Mouse (Mus musculus) MEL (cell line): ENCODE data around the gene Ankrd52. TPM values are rescaled to one million over a fixed set of nuclear protein-coding genes. Genes with fewer than 3 reads are reported as not detected.

Source experiments
- DNase-seq: peaks from one replicate; pipeline ENCODE4 v3.0.0; 2011; ENCODE audit warnings: low read depth, low spot score
- H3K27ac ChIP-seq: 2 replicates; pipeline ENCODE4 v1.5.1; 2012; ENCODE audit warnings: low read depth, mild to moderate bottlenecking, control low read depth, low read length, moderate library complexity; ENCODE audit not compliant: control insufficient read depth
- H3K27me3 ChIP-seq, 2 experiments: fragments of 150-350 bp in 1 of 2; sonication (generic) in 1 of 2; 2 replicates each; pipeline ENCODE4 v1.6.1; 2012; ENCODE audit warnings: low read length in 2 of 2, mild to moderate bottlenecking in 2 of 2, improper control_type of control experiment in 1 of 2, moderate library complexity in 1 of 2; ENCODE audit not compliant: insufficient read depth in 2 of 2, control insufficient read depth in 1 of 2
- H3K36me3 ChIP-seq, 2 experiments: 2 replicates each; pipeline ENCODE4 v1.6.1; 2012 to 2014; ENCODE audit warnings: low read length in 2 of 2, improper control_type of control experiment in 1 of 2, inconsistent platforms in 1 of 2, mild to moderate bottlenecking in 1 of 2; ENCODE audit not compliant: insufficient read depth in 2 of 2, control insufficient read depth in 1 of 2
- H3K4me1 ChIP-seq, 2 experiments: fragments of 150-350 bp in 1 of 2; sonication (generic) in 1 of 2; 2 replicates each; pipeline ENCODE4 v1.6.1; 2012; ENCODE audit warnings: low read length in 2 of 2, improper control_type of control experiment in 1 of 2, mild to moderate bottlenecking in 1 of 2; ENCODE audit not compliant: insufficient read depth in 2 of 2, control insufficient read depth in 1 of 2
- H3K4me3 ChIP-seq, 2 experiments: fragments of 150-350 bp in 1 of 2; sonication (generic) in 1 of 2; 2 replicates each; pipeline ENCODE4 v1.5.1; 2012; ENCODE audit warnings: low read depth in 2 of 2, low read length in 2 of 2, mild to moderate bottlenecking in 2 of 2, moderate library complexity in 2 of 2, control low read depth in 1 of 2, improper control_type of control experiment in 1 of 2; ENCODE audit not compliant: control insufficient read depth in 1 of 2, insufficient read depth in 1 of 2
- H3K79me2 ChIP-seq: 2 replicates; pipeline ENCODE4 v1.6.1; 2012; ENCODE audit warnings: mild to moderate bottlenecking, low read length, moderate library complexity; ENCODE audit not compliant: control insufficient read depth, poor library complexity, insufficient read depth
- H3K9ac ChIP-seq: 2 replicates; pipeline ENCODE4 v1.6.1; 2012; ENCODE audit warnings: low read depth, mild to moderate bottlenecking, control low read depth, low read length, moderate library complexity; ENCODE audit not compliant: control insufficient read depth, poor library complexity, severe bottlenecking
- H3K9me3 ChIP-seq: fragments of 150-350 bp; sonication (generic); replicated peaks from 2 replicates; pipeline ENCODE4 v1.6.1; 2012; ENCODE audit warnings: mild to moderate bottlenecking, low read length, improper control_type of control experiment, moderate library complexity; ENCODE audit not compliant: insufficient read depth
- CHD2 ChIP-seq: IDR thresholded peaks from 2 replicates; pipeline ENCODE4 v1.6.1; 2011; ENCODE audit warnings: low read length, improper control_type of control experiment
- CTCF ChIP-seq, 3 experiments: IDR thresholded peaks in 2 of 3; conservative IDR thresholded peaks in 1 of 3; 2 replicates each; pipeline ENCODE4 v1.5.1; 2011 to 2012; ENCODE audit warnings: low read length in 3 of 3, low read depth in 2 of 3, mild to moderate bottlenecking in 2 of 3, improper control_type of control experiment in 1 of 3, inconsistent platforms in 1 of 3, mixed read lengths in 1 of 3, moderate library complexity in 1 of 3; ENCODE audit not compliant: control insufficient read depth in 1 of 3, insufficient read depth in 1 of 3, poor library complexity in 1 of 3, severe bottlenecking in 1 of 3
- E2F4 ChIP-seq: IDR thresholded peaks from 2 replicates; pipeline ENCODE4 v1.6.1; 2011; ENCODE audit warnings: low read depth, low read length, improper control_type of control experiment, borderline replicate concordance
- ELF1 ChIP-seq: IDR thresholded peaks from 2 replicates; pipeline ENCODE4 v1.6.1; 2014; ENCODE audit warnings: low read depth, mild to moderate bottlenecking, inconsistent platforms, low read length, improper control_type of control experiment, moderate library complexity
- EP300 ChIP-seq, 2 experiments: IDR thresholded peaks; 2 replicates each; pipeline ENCODE4 v1.6.1; 2011; ENCODE audit warnings: improper control_type of control experiment in 2 of 2, low read length in 2 of 2, low read depth in 1 of 2, mild to moderate bottlenecking in 1 of 2
- GABPA ChIP-seq: IDR thresholded peaks from 2 replicates; pipeline ENCODE4 v1.6.1; 2012; ENCODE audit warnings: low read depth, mild to moderate bottlenecking, inconsistent platforms, low read length, improper control_type of control experiment, moderate library complexity
- GATA1 ChIP-seq: IDR thresholded peaks from 2 replicates; pipeline ENCODE4 v1.6.1; 2011; ENCODE audit warnings: low read depth, low read length, improper control_type of control experiment
- JUND ChIP-seq: IDR thresholded peaks from 2 replicates; pipeline ENCODE4 v1.6.1; 2011; ENCODE audit warnings: low read depth, mild to moderate bottlenecking, improper control_type of control experiment, low read length
- KAT2A ChIP-seq: conservative IDR thresholded peaks from 2 replicates; pipeline ENCODE4 v1.6.1; 2012; ENCODE audit warnings: low read depth, low read length, improper control_type of control experiment, inconsistent platforms
- MAFK ChIP-seq: IDR thresholded peaks from 2 replicates; pipeline ENCODE4 v1.6.1; 2011; ENCODE audit warnings: low read depth, mild to moderate bottlenecking, low read length, improper control_type of control experiment, borderline replicate concordance
- MAX ChIP-seq: IDR thresholded peaks from 2 replicates; pipeline ENCODE4 v1.6.1; 2011; ENCODE audit warnings: low read length, improper control_type of control experiment
- MAZ ChIP-seq: IDR thresholded peaks from 2 replicates; pipeline ENCODE4 v1.6.1; 2012; ENCODE audit warnings: low read depth, mild to moderate bottlenecking, inconsistent platforms, low read length, improper control_type of control experiment
- MEF2A ChIP-seq: IDR thresholded peaks from 2 replicates; pipeline ENCODE4 v1.6.1; 2014; ENCODE audit warnings: low read depth, mild to moderate bottlenecking, inconsistent platforms, low read length, improper control_type of control experiment; ENCODE audit not compliant: poor library complexity, insufficient replicate concordance, severe bottlenecking; ENCODE audit errors: extremely low read depth
- MXI1 ChIP-seq: IDR thresholded peaks from 2 replicates; pipeline ENCODE4 v1.6.1; 2011; ENCODE audit warnings: mild to moderate bottlenecking, low read depth, low read length, improper control_type of control experiment
- MYB ChIP-seq: IDR thresholded peaks from 2 replicates; pipeline ENCODE4 v1.6.1; 2011; ENCODE audit warnings: mild to moderate bottlenecking, low read depth, low read length, improper control_type of control experiment
- MYC ChIP-seq: IDR thresholded peaks from 2 replicates; pipeline ENCODE4 v1.6.1; 2011; ENCODE audit warnings: low read depth, mild to moderate bottlenecking, low read length, improper control_type of control experiment, moderate library complexity
- POLR2AphosphoS2 ChIP-seq: IDR thresholded peaks from 2 replicates; pipeline ENCODE4 v1.6.1; 2011; ENCODE audit warnings: low read length, improper control_type of control experiment
- RAD21 ChIP-seq: IDR thresholded peaks from 2 replicates; pipeline ENCODE4 v1.6.1; 2011; ENCODE audit warnings: mild to moderate bottlenecking, low read depth, low read length, improper control_type of control experiment
- SIN3A ChIP-seq: IDR thresholded peaks from 2 replicates; pipeline ENCODE4 v1.6.1; 2012; ENCODE audit warnings: low read length, improper control_type of control experiment, inconsistent platforms
- SMC3 ChIP-seq: IDR thresholded peaks from 2 replicates; pipeline ENCODE4 v1.6.1; 2011; ENCODE audit warnings: low read depth, low read length, improper control_type of control experiment
- TAL1 ChIP-seq: IDR thresholded peaks from 2 replicates; pipeline ENCODE4 v1.6.1; 2012; ENCODE audit warnings: mild to moderate bottlenecking, inconsistent platforms, low read length, moderate library complexity, mixed read lengths
- USF2 ChIP-seq, 2 experiments: IDR thresholded peaks; 2 replicates each; pipeline ENCODE4 v1.6.1; 2011 to 2012; ENCODE audit warnings: improper control_type of control experiment in 2 of 2, low read length in 2 of 2, borderline replicate concordance in 1 of 2, inconsistent platforms in 1 of 2, low read depth in 1 of 2, mild to moderate bottlenecking in 1 of 2; ENCODE audit not compliant: insufficient read depth in 1 of 2
- ZC3H11A ChIP-seq: IDR thresholded peaks from 2 replicates; pipeline ENCODE4 v1.6.1; 2012; ENCODE audit warnings: low read depth, mild to moderate bottlenecking, inconsistent platforms, low read length, improper control_type of control experiment
- ZKSCAN1 ChIP-seq: IDR thresholded peaks from 2 replicates; pipeline ENCODE4 v1.6.1; 2012; ENCODE audit warnings: low read depth, mild to moderate bottlenecking, inconsistent platforms, low read length, improper control_type of control experiment, moderate library complexity
- polyA plus RNA-seq, 2 experiments: library from polyadenylated mRNA; stranded (reverse) in 1 of 2; unstranded in 1 of 2; fragments of >175 nt in 1 of 2; fragments of >200 nt in 1 of 2; gene quantifications; 2 replicates each; pipeline versions ENCODE4 v1.2.1 to v1.2.4; 2012; ENCODE audit warnings: low replicate concordance in 2 of 2, low read depth in 1 of 2; ENCODE audit not compliant: insufficient read length in 2 of 2, insufficient read depth in 1 of 2, missing spikeins in 1 of 2
- total RNA-seq: library from RNA; depleted of rRNA; stranded (reverse); fragments of 300-350 nt; gene quantifications from 2 replicates; pipeline ENCODE4 v1.2.3, GENCODE M21; 2012

Gene Ankrd52
- total and polyA plus RNA-seq, 3 experiments, result 9.5 to 39.9 TPM; not detected in 1

DNA sequence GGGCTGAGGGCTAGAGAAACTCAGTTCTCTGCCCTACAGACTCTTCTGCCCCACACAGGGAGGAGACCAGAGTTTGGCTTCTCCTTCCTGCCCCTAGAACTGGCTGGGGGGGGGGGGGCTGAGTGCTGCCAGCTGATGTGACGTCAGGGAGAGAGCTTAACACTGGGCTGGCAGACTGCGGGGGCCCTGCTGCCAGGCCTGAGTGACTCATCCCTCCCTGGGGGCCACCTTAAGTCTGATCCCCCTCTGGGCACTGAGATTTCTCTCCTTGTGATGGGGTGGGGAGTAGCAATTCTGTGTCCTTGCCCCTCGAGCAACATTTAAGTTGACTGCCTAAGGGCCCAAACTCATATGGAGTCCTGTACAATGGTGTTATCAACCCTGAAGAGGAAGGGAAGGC, 1.5 kb downstream of the Ankrd52 start:
- H3K4me3 ChIP-seq, result no peak overlapping the region
- no peak overlapping the region for H3K9ac ChIP-seq
- no peak overlapping the region for H3K27ac ChIP-seq
- peaks cover 0 to 7% of the 10 kb centered on the region in 2 experiments; a peak in 2 of 4 replicates for H3K4me1 ChIP-seq
- no peaks in the 10 kb centered on the region for H3K27me3 ChIP-seq
- no peaks in the 10 kb centered on the region for H3K9me3 ChIP-seq
- peaks cover 3% of the 10 kb centered on the region in 2 experiments for H3K36me3 ChIP-seq
- peaks cover 22% of the 10 kb centered on the region for H3K79me2 ChIP-seq
- TF ChIP-seq POLR2AphosphoS2, result no peak
- no peak for TF ChIP-seq SIN3A
- TF ChIP-seq MAX, result no peak
- TF ChIP-seq MYC, result no peak
- TF ChIP-seq USF2 (IDR thresholded peaks at IDR 0.05; ENCODE audit: borderline replicate concordance in 1 of 2, insufficient read depth in 1 of 2, low read depth in 1 of 2, low read length in 2 of 2), result no peak
- no peak for TF ChIP-seq EP300 (IDR thresholded peaks at IDR 0.05; ENCODE audit: low read depth in 1 of 2, low read length in 2 of 2)
- TF ChIP-seq GATA1, result no peak
- no peak for TF ChIP-seq MYB
- no peak for TF ChIP-seq GABPA
- no peak for TF ChIP-seq MAZ
- no peak for DNase-seq

DNA sequence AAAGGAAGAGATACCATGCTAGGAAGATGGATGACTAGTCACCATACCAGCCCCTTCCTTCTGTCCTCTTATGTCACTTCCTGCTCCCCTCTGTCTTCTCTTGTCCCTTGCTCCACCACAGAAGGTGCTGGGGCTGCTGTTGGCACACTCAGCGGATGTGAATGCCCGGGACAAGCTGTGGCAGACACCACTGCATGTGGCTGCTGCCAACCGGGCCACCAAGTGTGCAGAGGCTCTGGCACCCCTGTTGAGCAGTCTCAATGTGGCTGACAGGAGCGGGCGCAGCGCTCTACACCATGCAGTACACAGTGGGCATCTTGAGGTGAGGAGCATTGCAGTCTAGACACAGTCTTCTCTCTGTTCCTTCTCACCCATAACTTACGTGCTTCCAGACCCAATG, 2.3 kb downstream of the Ankrd52 start:
- H3K27ac ChIP-seq, result no peak overlapping the region
- no peak for TF ChIP-seq ELF1
- TF ChIP-seq ZKSCAN1, result no peak
- H3K4me3 ChIP-seq, result no peak overlapping the region
- peaks cover 0 to 7% of the 10 kb centered on the region in 2 experiments; a peak in 2 of 4 replicates for H3K4me1 ChIP-seq
- H3K79me2 ChIP-seq, result peaks cover 22% of the 10 kb centered on the region
- no peaks in the 10 kb centered on the region for H3K9me3 ChIP-seq
- H3K27me3 ChIP-seq, result no peaks in the 10 kb centered on the region
- H3K9ac ChIP-seq, result no peak overlapping the region
- H3K36me3 ChIP-seq, result peaks cover 3 to 6% of the 10 kb centered on the region in 2 experiments
- no peak for DNase-seq

DNA sequence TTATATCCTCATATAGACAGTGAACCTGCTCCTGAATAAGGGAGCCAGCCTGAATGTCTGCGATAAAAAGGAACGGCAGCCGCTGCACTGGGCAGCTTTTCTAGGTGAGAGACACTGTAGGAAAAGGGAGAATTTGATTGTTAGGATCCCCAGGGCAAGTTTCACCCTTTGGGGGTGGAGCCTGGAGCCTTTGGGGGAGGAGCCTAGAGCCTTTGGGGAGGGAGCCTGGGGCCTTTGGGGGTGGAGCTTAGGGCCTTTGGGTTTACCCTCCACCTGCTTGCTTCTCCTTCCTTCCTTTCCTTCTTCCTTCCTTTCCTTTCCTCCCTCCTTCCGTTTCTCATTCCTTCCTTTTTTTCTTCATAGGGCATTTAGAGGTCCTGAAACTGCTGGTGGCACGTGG, 3.6 kb downstream of the Ankrd52 start:
- TF ChIP-seq E2F4, result no peak
- no peak for TF ChIP-seq CHD2
- TF ChIP-seq CTCF (IDR thresholded peaks at IDR 0.05 in 2 of 3, conservative IDR thresholded peaks at IDR 0.05 in 1 of 3; ENCODE audit: control insufficient read depth in 1 of 3, insufficient read depth in 1 of 3, low read depth in 2 of 3, low read length in 3 of 3, poor library complexity in 1 of 3, severe bottlenecking in 1 of 3), result no peak
- no peak for TF ChIP-seq KAT2A
- TF ChIP-seq RAD21, result no peak
- TF ChIP-seq GABPA, result no peak
- no peak for TF ChIP-seq GATA1
- no peak for TF ChIP-seq ELF1
- TF ChIP-seq ZC3H11A, result no peak
- TF ChIP-seq MXI1, result no peak
- TF ChIP-seq SMC3, result no peak
- TF ChIP-seq JUND, result no peak
- no peak for TF ChIP-seq ZKSCAN1
- TF ChIP-seq MAZ, result no peak
- TF ChIP-seq TAL1, result no peak
- TF ChIP-seq MEF2A, result no peak
- TF ChIP-seq MAFK, result no peak
- TF ChIP-seq SIN3A, result no peak
- Histone ChIP-seq H3K9me3 (no peaks in the 10 kb centered on the region), H3K9ac (no peak overlapping the region), H3K36me3 (peaks cover 3 to 7% of the 10 kb centered on the region in 2 experiments), H3K27me3 (no peaks in the 10 kb centered on the region), H3K4me1 (peaks cover 0 to 7% of the 10 kb centered on the region in 2 experiments; a peak in 2 of 4 replicates), H3K4me3 (no peak overlapping the region), H3K79me2 (peaks cover 22% of the 10 kb centered on the region), H3K27ac (no peak overlapping the region)
- DNase-seq, result peak; percentile 55
